Mouse (Mus musculus) ES-E14 (cell line): ENCODE data around the gene Gsta4. TPM values are rescaled to one million over a fixed set of nuclear protein-coding genes. Genes with fewer than 3 reads are reported as not detected.
"Not testable (repeated sequence)": the region's sequence is repeated elsewhere in the genome, so short reads cannot be mapped to it uniquely, and the experiment has no call there.

Source experiments
- DNase-seq: peaks from one replicate; pipeline ENCODE4 v3.0.0-alpha.2; 2013; ENCODE audit warnings: low read depth, low spot score
- H3K27ac ChIP-seq: 2 replicates; pipeline ENCODE4 v1.5.1; 2012; ENCODE audit warnings: low read depth, mild to moderate bottlenecking, low read length, moderate library complexity, mixed read lengths; ENCODE audit not compliant: poor library complexity, insufficient read depth, severe bottlenecking
- H3K36me3 ChIP-seq: 2 replicates; pipeline ENCODE4 v1.6.1; 2012; ENCODE audit warnings: mild to moderate bottlenecking, low read length, moderate library complexity, mixed read lengths; ENCODE audit not compliant: control insufficient read depth, poor library complexity, insufficient read depth, severe bottlenecking
- H3K4me1 ChIP-seq, 2 experiments: fragments of 150-350 bp in 1 of 2; sonication (generic) in 1 of 2; 2 replicates each; pipeline ENCODE4 v1.6.1; 2012; ENCODE audit warnings: low read length in 2 of 2, mild to moderate bottlenecking in 1 of 2, mixed read lengths in 1 of 2; ENCODE audit not compliant: control insufficient read depth in 2 of 2, insufficient read depth in 2 of 2, poor library complexity in 1 of 2
- H3K4me3 ChIP-seq, 2 experiments: fragments of 150-350 bp in 1 of 2; sonication (generic) in 1 of 2; 2 replicates each; pipeline ENCODE4 v1.5.1; 2012; ENCODE audit warnings: low read length in 2 of 2, low read depth in 1 of 2, mild to moderate bottlenecking in 1 of 2, mixed read lengths in 1 of 2; ENCODE audit not compliant: insufficient read depth in 1 of 2, poor library complexity in 1 of 2, severe bottlenecking in 1 of 2
- H3K9ac ChIP-seq: 2 replicates; pipeline ENCODE4 v1.6.1; 2012; ENCODE audit warnings: low read depth, mild to moderate bottlenecking, low read length, mixed read lengths; ENCODE audit not compliant: poor library complexity, insufficient read depth, severe bottlenecking
- H3K9me3 ChIP-seq: fragments of 150-350 bp; sonication (generic); 2 replicates; pipeline ENCODE4 v1.6.1; 2012; ENCODE audit warnings: low read depth, mild to moderate bottlenecking, low read length; ENCODE audit not compliant: control insufficient read depth, insufficient read depth
- CHD2 ChIP-seq: IDR thresholded peaks from 2 replicates; pipeline ENCODE4 v1.6.1; 2014; ENCODE audit warnings: mild to moderate bottlenecking, low read depth, low read length, inconsistent platforms
- HCFC1 ChIP-seq: IDR thresholded peaks from 2 replicates; pipeline ENCODE4 v1.6.1; 2012; ENCODE audit warnings: low read length, inconsistent platforms, borderline replicate concordance; ENCODE audit not compliant: insufficient read depth
- MAFK ChIP-seq: IDR thresholded peaks from 2 replicates; pipeline ENCODE4 v1.6.1; 2014; ENCODE audit warnings: mild to moderate bottlenecking, low read depth, low read length, inconsistent platforms; ENCODE audit not compliant: insufficient read depth
- ZC3H11A ChIP-seq: IDR thresholded peaks from 2 replicates; pipeline ENCODE4 v1.6.1; 2012; ENCODE audit warnings: low read depth, mild to moderate bottlenecking, inconsistent platforms, low read length, borderline replicate concordance
- ZNF384 ChIP-seq: IDR thresholded peaks from 2 replicates; pipeline ENCODE4 v1.6.1; 2012; ENCODE audit warnings: low read depth, low read length, inconsistent platforms
- in situ Hi-C, 2 experiments: fragments of 600-800 bp; cut with MboI; formaldehyde crosslinking; loops; one replicate each; pipeline ENCODE4 v1.15.1; 2025; ENCODE audit warnings: low sequenced_read_pairs in 2 of 2, inconsistent platforms in 1 of 2; ENCODE audit not compliant: unreplicated experiment in 2 of 2
- total RNA-seq: library from RNA; depleted of rRNA; stranded (reverse); fragments of 300-350 nt; gene quantifications from 2 replicates; pipeline ENCODE4 v1.2.3, GENCODE M21; 2012; rRNA removed

Gsta4 gene
- total RNA-seq: 265 and 309 TPM in 2 replicates

GRCm38 (mm10) chr9:78182474-78182873, at the start of gene Gsta4:
Gene Gsta4 (plus strand): TSS chr9:78182774.
- H3K4me3 ChIP-seq, H3K4me1 ChIP-seq, in situ Hi-C loops, H3K27ac ChIP-seq, H3K36me3 ChIP-seq, H3K9me3 ChIP-seq, DNase-seq, H3K9ac ChIP-seq: not testable (repeated sequence)

GRCm38 (mm10) chr9:78135658-78136057, 46.9 kb upstream of the Gsta4 start:
- no peak overlapping the region for H3K27ac ChIP-seq
- no peak overlapping the region for H3K4me3 ChIP-seq
- in situ Hi-C loops: no loop called here
- no peaks in the 10 kb centered on the region for H3K9me3 ChIP-seq
- H3K4me1 ChIP-seq: peaks cover 3 to 5% of the 10 kb centered on the region in 2 experiments; a peak in 2 of 4 replicates
- no peaks in the 10 kb centered on the region for H3K36me3 ChIP-seq
- no peak overlapping the region for H3K9ac ChIP-seq
- DNase-seq: no peak
- no peak for TF ChIP-seq CHD2
- TF ChIP-seq ZNF384: no peak
- no peak for TF ChIP-seq ZC3H11A
- TF ChIP-seq MAFK: no peak
- TF ChIP-seq HCFC1: no peak

- in situ Hi-C loops: no loop called here
- no peak for DNase-seq
- Histone ChIP-seq H3K36me3 (no peaks in the 10 kb centered on the region; the same call in 1 of the 2 replicates), H3K4me1 (peaks cover 3 to 5% of the 10 kb centered on the region in 2 experiments; a peak in 2 of 4 replicates), H3K9me3 (no peaks in the 10 kb centered on the region), H3K4me3 (no peak overlapping the region), H3K27ac (no peak overlapping the region), H3K9ac (no peak overlapping the region)
- TF ChIP-seq ZNF384 (no peak), HCFC1 (no peak), ZC3H11A (no peak), CHD2 (no peak), MAFK (no peak)
Observed at GRCm38 (mm10) chr9:78138044-78138676, 44.4 kb upstream of the Gsta4 start.

GRCm38 (mm10) chr9:78139463-78139862, 43.1 kb upstream of the Gsta4 start:
- no peaks in the 10 kb centered on the region; the same call in 1 of the 2 replicates for H3K36me3 ChIP-seq
- TF ChIP-seq HCFC1: no peak
- TF ChIP-seq CHD2: no peak
- no peak for TF ChIP-seq ZC3H11A
- TF ChIP-seq ZNF384: no peak
- no peak for TF ChIP-seq MAFK
- H3K27ac ChIP-seq: no peak overlapping the region
- in situ Hi-C loops: no loop called here
- no peaks in the 10 kb centered on the region for H3K9me3 ChIP-seq
- DNase-seq: no peak
- peaks cover 3 to 5% of the 10 kb centered on the region in 2 experiments; a peak in 2 of 4 replicates for H3K4me1 ChIP-seq
- H3K9ac ChIP-seq: no peak overlapping the region
- no peak overlapping the region for H3K4me3 ChIP-seq

- in situ Hi-C loops: no loop called here
- Histone ChIP-seq H3K9me3 (no peaks in the 10 kb centered on the region), H3K36me3 (no peaks in the 10 kb centered on the region; the same call in 1 of the 2 replicates), H3K4me1 (no peaks in the 10 kb centered on the region), H3K4me3 (no peak overlapping the region), H3K27ac (no peak overlapping the region), H3K9ac (no peak overlapping the region)
- TF ChIP-seq ZNF384: no peak
- no peak for TF ChIP-seq CHD2
- TF ChIP-seq HCFC1: no peak
- no peak for TF ChIP-seq ZC3H11A
- TF ChIP-seq MAFK: no peak
- no peak for DNase-seq
Observed at GRCm38 (mm10) chr9:78146099-78146498, 36.5 kb upstream of the Gsta4 start.
